Mouse (Mus musculus) CD8-positive naive resting alpha-beta T cell, adult 57 days (primary cell): ENCODE data around the gene Chn1. TPM values are rescaled to one million over a fixed set of nuclear protein-coding genes. Genes with fewer than 3 reads are reported as not detected.

Source experiments
- total RNA-seq: library from RNA; stranded (reverse); gene quantifications from one replicate; pipeline ENCODE4 v1.2.4, GENCODE M21; 2023

The Chn1 gene
- total RNA-seq: not detected

GRCm38 (mm10) chr2:73774786-73775682 lies at the start of gene Chn1:
Chn1 (minus strand) TSS chr2:73775346.

GRCm38 (mm10) chr2:73580166-73580565 lies 195.0 kb downstream of the Chn1 start, which contains the start of gene Chrna1:
Chrna1 (minus strand) TSS chr2:73580338.

Other genes with a start within 250 kb of the Chn1 start
- gene Wipf1, start 245.6 kb downstream of the Chn1 start, total RNA-seq: 186 TPM
- gene Chrna1, start 195.0 kb downstream of the Chn1 start, total RNA-seq: not detected
- gene Atf2, start 117.3 kb upstream of the Chn1 start, total RNA-seq: 90.9 TPM
- 162 TPM for gene Atp5g3, start 136.0 kb upstream of the Chn1 start, total RNA-seq